Mouse (Mus musculus) CH12.LX (cell line): ENCODE data around the gene Ganab.

ENCODE experiments used
- BHLHE40 ChIP-seq: IDR thresholded peaks from 2 replicates; pipeline ENCODE4 v1.6.1; 2011; ENCODE audit warnings: mild to moderate bottlenecking, low read depth, low read length, improper control_type of control experiment
- CTCF ChIP-seq, 2 experiments: IDR thresholded peaks in 1 of 2; conservative IDR thresholded peaks in 1 of 2; 2 replicates each; pipeline ENCODE4 v1.5.1; 2011 to 2012; ENCODE audit warnings: low read depth in 2 of 2, low read length in 2 of 2, improper control_type of control experiment in 1 of 2, inconsistent platforms in 1 of 2, mild to moderate bottlenecking in 1 of 2, moderate library complexity in 1 of 2
- EP300 ChIP-seq: IDR thresholded peaks from 2 replicates; pipeline ENCODE4 v1.6.1; 2011; ENCODE audit warnings: low read length, improper control_type of control experiment
- POLR2A ChIP-seq: IDR thresholded peaks from 2 replicates; pipeline ENCODE4 v1.6.1; 2011; ENCODE audit warnings: low read depth, mild to moderate bottlenecking, improper control_type of control experiment, low read length

DNA sequence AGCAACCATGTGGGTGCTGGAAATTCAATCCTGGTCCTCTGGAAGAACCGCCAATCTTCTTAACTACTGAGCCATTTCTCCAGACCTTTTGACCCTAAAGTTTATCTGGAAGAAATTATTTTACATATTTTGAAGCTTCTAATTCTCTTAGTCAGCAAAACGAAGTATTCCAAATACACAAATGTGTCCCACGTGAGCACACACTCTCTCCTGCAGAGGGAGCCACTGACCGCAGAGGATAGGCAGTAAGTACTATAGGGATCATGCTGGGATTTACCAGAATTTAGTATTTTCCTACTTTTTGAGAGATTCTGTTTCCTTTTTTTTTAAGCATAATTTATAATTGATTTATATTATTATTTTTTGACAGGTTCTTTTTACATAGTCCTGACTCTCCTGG, 40.2 kb upstream of the Ganab start:
- TF ChIP-seq CTCF (conservative IDR thresholded peaks at IDR 0.05 in 1 of 2, IDR thresholded peaks at IDR 0.05 in 1 of 2; ENCODE audit: low read depth in 2 of 2, low read length in 2 of 2) (peak; percentile 34 to 73; a peak in 3 of 4 replicates), BHLHE40 (peak; percentile 62), EP300 (no peak), POLR2A (no peak)
